1 mouse cellular context compared by ENCODE assay signal in the genomic region with DNA sequence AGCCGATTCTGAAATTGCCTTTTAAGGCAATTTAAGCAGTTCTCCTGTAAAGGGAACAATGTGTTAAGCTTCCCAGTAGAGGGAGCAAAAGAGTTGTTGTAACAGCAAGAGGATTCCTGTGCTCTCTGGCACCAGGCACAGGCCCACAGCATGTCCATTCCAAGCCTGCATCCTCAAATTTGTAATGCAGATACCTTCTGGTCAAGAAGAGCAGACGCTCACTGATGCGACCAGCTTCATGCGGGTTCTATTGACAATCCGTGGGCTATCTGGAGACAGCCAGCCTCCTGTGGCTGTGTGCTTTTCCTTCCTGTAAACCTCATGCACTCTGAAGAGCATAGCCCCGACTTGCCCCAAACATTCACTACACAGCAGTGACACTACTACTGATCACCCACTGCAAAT.
TF ChIP-seq lines count a peak whose summit lies in the region.

No protein-coding gene starts in this region.

TF ChIP-seq in CH12.LX, 34 proteins besides CTCF, POLR2A, EP300 and RAD21 (continued from another document):
- no peak for TF ChIP-seq TCF12 (IDR thresholded peaks at IDR 0.05; ENCODE audit: low read depth, low read length)
- TF ChIP-seq ZC3H11A (IDR thresholded peaks at IDR 0.05; ENCODE audit: low read depth, low read length) = peak; percentile 54
- peak; percentile 92 for TF ChIP-seq SMC3 (IDR thresholded peaks at IDR 0.05; ENCODE audit: low read depth, low read length)
